Mouse (Mus musculus): ENCODE measurements around the gene Ahsa1. TPM values are rescaled to one million over a fixed set of nuclear protein-coding genes. Genes with fewer than 3 reads are reported as not detected.

Gene Ahsa1
- 10 to 100 TPM; 75.1 to 81.8 TPM for total RNA-seq (2023)

DNA sequence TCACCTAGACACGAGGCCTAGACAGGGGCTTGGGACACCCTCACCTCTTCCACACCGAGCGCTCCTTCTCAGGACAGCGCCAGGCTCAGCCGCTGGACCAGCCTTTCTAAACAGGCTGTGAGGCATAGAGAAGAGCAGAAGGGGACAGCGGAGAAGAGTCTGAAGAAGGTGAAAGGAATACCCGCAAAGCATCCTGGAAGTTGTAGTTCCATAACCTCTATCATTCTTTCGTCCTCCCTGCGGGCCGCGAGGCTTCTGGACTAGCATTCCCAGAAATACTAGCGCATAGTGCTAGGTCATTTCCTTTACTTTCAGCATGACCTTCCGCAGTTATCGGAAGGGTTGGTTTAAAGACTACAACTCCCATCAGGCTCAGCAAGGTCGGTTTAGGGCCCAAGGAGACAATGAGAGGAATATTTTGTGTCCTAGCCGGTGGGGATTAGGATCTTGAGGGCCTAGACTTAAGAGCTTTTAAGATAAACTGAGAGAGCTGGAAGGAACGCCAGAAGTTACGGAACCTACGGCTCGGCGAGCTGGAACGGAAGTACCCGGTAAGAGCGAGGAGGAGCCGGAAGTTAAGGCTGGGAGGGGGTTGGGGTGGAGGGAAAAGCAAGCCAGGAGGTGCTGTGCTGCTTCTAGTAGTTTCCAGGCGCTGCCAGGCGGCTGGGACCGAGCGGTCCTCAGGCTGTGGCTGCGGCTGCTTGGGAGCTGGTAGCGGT lies at the start of gene Ahsa1, which contains the start of gene Vipas39:
TSS of gene Ahsa1 (plus strand) at position 372 of the 719 bp plus-strand sequence.
TSS of gene Vipas39 (minus strand) at position 149 of the 719 bp plus-strand sequence.

DNA sequence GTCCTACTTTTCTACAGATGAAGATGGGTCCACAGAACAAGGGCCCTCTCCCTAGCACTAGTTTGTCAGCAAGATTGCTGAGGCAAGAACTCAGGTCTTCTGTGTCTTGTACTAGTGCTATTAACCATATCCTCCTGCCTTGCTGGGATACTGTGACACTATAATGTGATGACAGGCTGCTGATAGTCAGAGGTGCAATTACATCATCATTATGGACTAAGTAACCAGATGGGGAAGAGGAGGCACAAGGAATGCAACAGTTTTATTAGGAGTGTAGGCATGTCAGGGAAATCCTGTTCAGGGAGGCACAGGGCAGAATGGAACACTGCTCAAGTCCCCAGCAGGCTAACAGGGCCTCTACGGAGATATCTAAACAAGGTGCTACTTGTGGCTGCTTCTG lies 27.6 kb upstream of the Ahsa1 start, which contains the start of gene Noxred1:
TSS of gene Noxred1 (minus strand) at position 101 of the 400 bp plus-strand sequence.

DNA sequence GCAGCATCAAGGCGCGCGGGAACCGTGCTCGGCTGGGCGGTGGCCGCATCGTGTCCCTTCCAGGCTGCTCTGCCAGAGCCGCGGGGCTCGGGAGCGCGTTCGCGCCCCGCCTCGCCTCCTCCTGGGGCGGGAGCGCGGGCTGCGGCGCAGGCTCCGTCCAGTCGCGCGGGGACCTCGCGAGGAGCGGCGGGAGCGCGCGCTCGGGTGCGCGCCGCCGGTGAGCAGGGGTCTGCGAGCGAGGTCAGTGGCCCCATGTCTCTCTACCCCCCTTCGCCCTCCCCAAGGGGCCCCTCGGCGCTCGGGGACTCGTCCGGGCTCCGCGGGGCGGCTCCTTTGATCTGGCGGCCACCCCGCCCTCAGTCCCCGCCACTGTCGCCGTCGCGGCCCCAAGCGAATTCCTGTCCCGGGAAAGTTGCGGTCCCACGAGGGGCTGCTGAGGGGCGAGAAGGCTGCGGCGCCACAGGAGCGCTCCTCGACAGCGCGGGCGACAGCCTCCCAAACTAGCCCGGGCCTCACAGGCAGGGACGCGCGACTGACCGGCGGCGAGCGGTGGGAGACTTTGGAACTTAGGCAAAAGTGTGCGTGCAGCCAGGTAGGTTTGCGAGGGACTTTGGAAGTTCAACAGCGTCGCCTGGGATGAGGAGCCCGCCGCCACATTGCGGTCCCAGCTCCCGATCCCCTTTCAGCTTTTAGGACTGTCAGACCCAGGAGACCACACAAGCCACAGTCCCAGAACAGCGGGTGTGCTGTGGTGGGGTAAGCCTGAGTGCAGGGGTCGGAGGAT lies 33.6 kb downstream of the Ahsa1 start, which contains the start of gene Ism2:
TSS of gene Ism2 (minus strand) at position 49 of the 784 bp plus-strand sequence.

Other genes with a start within 250 kb of the Ahsa1 start
- not detected for gene Tmem63c, start 245.1 kb upstream of the Ahsa1 start, total RNA-seq (2023)
- not detected for gene Ngb, start 163.9 kb upstream of the Ahsa1 start, total RNA-seq (2023)
- gene Gstz1, start 119.3 kb upstream of the Ahsa1 start, total RNA-seq (2023), result 10 to 100 TPM; 10.7 to 10.8 TPM
- gene Pomt2, start 118.5 kb upstream of the Ahsa1 start, total RNA-seq (2023), result 1 to 10 TPM; 2.9 to 3.0 TPM
- under 1 TPM; 0.28 to 0.51 TPM for gene Samd15, start 66.8 kb upstream of the Ahsa1 start, total RNA-seq (2023)
- 1 to 10 TPM; 9.5 to 9.9 TPM for gene Tmed8, start 66.0 kb upstream of the Ahsa1 start, total RNA-seq (2023)
- 1 to 10 TPM; 1.7 to 2.0 TPM for gene Noxred1, start 27.7 kb upstream of the Ahsa1 start, total RNA-seq (2023)
- 10 to 100 TPM; 28.3 to 30.0 TPM for gene Vipas39, start 223 bp upstream of the Ahsa1 start, total RNA-seq (2023)
- not detected for gene Ism2, start 33.2 kb downstream of the Ahsa1 start, total RNA-seq (2023)
- 100 to 1,000 TPM; 116 to 137 TPM for gene Sptlc2, start 121.9 kb downstream of the Ahsa1 start, total RNA-seq (2023)
- 10 to 100 TPM; 40.2 to 44.3 TPM for gene Slirp, start 177.4 kb downstream of the Ahsa1 start, total RNA-seq (2023)
- 10 to 100 TPM; 18.2 to 19.0 TPM for gene Alkbh1, start 177.5 kb downstream of the Ahsa1 start, total RNA-seq (2023)
- 10 to 100 TPM; 43.7 to 46.2 TPM for gene Snw1, start 205.8 kb downstream of the Ahsa1 start, total RNA-seq (2023)
- not detected for gene Gm5788, start 228.2 kb downstream of the Ahsa1 start, total RNA-seq (2023)
- not detected for gene Gm8300, start 247.8 kb downstream of the Ahsa1 start, total RNA-seq (2023)

Data from neutrophil, adult 83 days (primary cell).